Mouse (Mus musculus): Measurements from ENCODE around the gene Stx2.
"Not testable (repeated sequence)": the region's sequence is repeated elsewhere in the genome, so short reads cannot be mapped to it uniquely, and the experiment has no call there.

Gene Stx2

DNA sequence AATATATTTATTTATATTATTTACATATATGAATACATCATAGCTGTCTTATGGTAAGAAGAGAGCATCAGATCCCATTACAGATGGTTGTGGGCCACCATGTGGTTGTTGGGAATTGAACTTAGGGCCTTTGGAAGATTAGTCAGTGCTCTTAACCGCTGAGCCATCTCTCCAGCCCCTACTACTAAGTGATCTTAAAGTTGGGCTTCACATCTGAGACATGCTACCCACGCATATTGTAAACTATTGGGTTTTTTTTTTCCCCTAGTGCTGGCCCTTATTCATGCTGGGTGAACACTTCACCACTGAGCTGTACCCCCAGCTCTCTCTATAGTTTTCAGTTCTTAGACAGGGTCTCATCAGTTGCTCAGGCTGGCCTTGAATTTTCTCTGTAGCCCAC lies 2.6 kb upstream of the Stx2 start:
- CTCF ChIA-PET = no interaction called here

GRCm38 (mm10) chr5:129009577-129009976 lies 1.2 kb upstream of the Stx2 start:
- CTCF ChIA-PET = interaction anchor here (0.7 kb wide), 1 partner anchor 50 kb away, joined by 8 read pairs; no protein-coding TSS in a partner anchor

DNA sequence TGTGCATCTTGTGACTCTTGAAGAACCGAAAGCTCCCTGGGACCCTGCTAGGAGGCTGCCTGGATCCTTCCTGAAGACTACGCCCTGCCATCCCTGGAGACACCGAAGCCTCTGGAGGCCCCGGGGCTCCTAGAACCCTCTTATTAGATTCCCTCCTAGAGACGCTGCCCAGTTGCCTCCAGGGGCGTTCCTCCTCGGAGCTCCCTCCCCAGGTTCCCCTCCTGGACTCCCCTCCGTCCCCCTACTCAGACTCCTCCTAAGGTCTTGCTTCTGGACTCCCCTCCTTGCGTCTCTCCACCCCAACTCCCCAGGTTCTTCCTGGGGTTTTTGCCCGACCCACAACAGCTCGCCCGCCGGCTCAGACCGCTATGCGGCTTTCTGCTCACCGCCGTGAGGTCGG lies 366 bp downstream of the Stx2 start:
- CTCF ChIA-PET = no interaction called here

- CTCF ChIA-PET = interaction anchor here (0.5 kb wide), 1 partner anchor 778 kb away, joined by 8 read pairs; no protein-coding TSS in a partner anchor
Measured at GRCm38 (mm10) chr5:129007105-129007957, 1.0 kb downstream of the Stx2 start.

- CTCF ChIA-PET = no interaction called here
Measured at GRCm38 (mm10) chr5:129006031-129006788, 2.2 kb downstream of the Stx2 start.

GRCm38 (mm10) chr5:129005416-129005815 lies 3.0 kb downstream of the Stx2 start:
- CTCF ChIA-PET = no interaction called here

GRCm38 (mm10) chr5:129002571-129003011 lies 5.8 kb downstream of the Stx2 start:
- CTCF ChIA-PET = no interaction called here

- CTCF ChIA-PET = no interaction called here
Measured at GRCm38 (mm10) chr5:129000706-129001468, 7.5 kb downstream of the Stx2 start.

- CTCF ChIA-PET = no interaction called here
Measured at GRCm38 (mm10) chr5:128987141-128987954, 21.0 kb downstream of the Stx2 start.

DNA sequence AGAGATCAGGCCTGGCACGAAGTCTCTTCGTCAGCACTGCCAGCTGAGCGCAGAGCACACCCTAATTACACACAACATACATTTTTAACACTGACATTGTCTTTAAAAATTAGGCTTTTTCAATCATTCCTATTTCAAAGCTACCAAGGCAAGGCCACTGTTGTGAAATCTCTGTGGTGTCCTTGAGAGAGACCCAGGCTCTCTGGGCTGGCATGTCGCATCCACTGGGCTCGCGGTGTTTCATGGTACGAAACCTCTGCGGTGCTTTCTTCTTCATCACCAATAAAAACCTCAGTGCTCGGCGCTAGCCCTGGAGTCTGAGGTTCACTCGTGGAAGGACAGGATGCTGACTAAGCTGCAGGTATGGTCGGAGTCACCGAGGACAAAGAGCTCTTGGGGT lies 22.4 kb downstream of the Stx2 start:
- CTCF ChIA-PET = no interaction called here

GRCm38 (mm10) chr5:128984536-128984935 lies 23.8 kb downstream of the Stx2 start:
- CTCF ChIA-PET = no interaction called here

GRCm38 (mm10) chr5:128981607-128982006 lies 26.8 kb downstream of the Stx2 start:
- CTCF ChIA-PET = interaction anchor here (0.6 kb wide), 1 partner anchor 135 kb away, joined by 3 read pairs; no protein-coding TSS in a partner anchor

DNA sequence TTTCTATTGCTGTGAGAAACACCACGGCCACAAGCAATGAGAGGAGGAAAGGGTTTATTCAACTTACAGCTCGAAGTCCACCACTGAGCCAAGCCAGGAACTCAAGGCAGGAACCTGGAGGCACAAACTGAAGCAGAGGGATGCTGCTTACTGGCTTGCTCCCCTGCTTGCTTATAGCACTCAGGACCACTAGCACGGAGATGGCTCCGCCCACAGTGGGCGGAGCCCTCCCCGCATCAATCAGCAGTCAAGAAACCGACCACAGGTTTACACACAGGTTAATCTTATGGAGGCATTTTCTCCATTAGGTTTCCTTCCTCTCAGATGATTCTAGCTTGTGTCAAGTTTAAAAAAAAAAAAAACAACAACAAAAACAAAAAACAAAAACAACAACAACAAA lies 27.5 kb downstream of the Stx2 start:
- CTCF ChIA-PET = interaction anchor here (0.6 kb wide), 1 partner anchor 136 kb away, joined by 3 read pairs; no protein-coding TSS in a partner anchor

GRCm38 (mm10) chr5:128978957-128979356 lies 29.4 kb downstream of the Stx2 start:
- CTCF ChIA-PET = interaction anchor here (0.7 to 1.0 kb wide), 2 partner anchors 10 to 562 kb away, joined by 3 to 4 read pairs; no protein-coding TSS in a partner anchor

DNA sequence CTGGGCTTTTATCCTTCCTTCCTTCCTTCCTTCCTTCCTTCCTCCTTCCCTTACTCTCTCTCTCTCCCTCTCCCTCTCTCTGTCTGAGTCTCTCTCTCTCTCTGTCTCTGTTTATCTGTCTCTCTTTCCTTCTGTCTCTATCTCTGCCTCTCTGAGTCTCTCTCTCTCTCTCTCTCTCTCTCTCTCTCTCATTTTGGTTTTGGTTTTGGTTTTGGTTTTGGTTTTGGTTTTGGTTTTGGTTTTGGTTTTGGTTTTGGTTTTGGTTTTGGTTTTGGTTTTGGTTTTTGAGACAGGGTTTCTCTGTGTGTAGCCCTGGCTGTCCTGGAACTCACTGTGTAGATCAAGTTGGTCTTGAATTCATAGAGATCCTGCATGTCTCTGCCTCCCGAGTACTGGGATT lies 30.9 kb downstream of the Stx2 start:
- CTCF ChIA-PET = not testable (repeated sequence)

GRCm38 (mm10) chr5:128976266-128976665 lies 32.1 kb downstream of the Stx2 start:
- CTCF ChIA-PET = no interaction called here

DNA sequence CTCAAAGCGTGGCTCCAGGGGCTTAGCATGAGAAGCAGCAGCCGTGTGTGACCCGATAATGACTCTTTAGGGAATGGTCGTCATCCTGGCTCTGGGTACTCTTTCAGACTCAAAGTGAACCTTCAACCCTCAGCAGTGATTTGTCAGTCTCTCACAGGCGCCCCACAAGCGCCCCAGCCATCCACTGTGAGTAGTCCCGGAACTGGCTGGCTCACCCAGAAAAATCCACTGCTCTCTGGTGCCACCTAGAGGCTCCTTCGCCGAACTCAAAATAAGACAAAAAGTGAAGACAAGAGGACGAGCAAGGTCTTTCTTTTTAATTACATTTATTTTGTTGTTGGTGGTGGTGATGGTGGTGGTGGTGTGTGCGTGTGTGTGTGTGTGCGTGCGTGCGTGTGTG lies 37.1 kb downstream of the Stx2 start:
- CTCF ChIA-PET = no interaction called here

DNA sequence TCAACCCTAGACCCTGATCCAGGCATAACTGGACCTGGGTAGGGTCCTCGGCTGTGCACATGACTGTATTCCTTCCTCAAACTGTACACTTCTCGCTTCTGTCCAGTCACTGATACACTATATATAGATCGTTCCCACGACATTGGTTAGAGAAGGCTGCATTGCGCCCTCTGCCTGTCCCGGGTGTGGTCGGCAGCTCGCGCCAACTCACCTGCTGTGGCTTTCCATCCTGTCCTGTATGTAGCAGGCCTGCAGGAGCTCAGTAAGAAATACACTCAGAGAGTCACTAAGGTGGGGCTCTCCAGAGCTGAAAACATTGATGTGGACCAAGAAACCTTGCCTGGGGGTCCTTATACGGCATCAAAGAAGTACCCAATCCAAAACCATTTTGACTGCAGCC lies 37.5 kb downstream of the Stx2 start:
- CTCF ChIA-PET = no interaction called here

DNA sequence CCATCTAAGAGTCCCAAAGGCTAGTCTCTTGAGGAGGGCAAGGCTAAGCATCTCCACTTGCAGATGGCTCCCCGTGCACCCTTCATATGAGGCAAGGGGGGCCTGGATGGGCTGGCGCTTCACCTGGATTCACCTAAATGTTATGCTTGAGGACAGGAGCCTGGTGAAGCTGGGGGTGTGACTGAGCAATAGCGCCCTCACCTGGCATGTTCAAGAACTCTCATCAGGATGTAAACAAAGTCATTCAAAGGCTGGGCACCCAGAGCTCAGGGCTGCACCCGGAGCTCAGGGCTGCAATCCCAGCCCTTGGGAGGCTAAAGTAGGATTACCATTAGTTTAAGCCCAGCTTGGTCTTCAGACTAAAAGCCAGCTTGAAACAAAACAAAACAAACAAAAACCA lies 44.0 kb downstream of the Stx2 start:
- CTCF ChIA-PET = no interaction called here

DNA sequence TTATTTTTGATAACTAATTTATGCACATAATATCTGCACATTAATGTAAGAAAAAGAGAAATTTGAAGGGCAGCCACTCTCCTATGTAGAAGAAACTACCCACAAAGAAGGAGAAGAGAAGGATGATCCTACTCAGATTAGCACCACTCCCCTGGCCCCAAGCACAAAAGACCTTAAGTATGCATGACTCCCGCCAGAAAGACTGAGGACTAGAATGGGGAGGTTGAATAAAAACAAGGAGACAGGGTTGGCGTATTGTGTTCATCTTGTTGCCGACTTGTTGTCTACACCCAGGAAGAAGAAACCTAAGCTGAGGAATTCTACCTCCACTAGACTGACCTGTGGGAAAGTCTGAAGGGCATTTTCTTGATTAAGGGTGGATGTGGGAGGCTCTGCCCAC lies 49.5 kb downstream of the Stx2 start:
- CTCF ChIA-PET = no interaction called here

GRCm38 (mm10) chr5:128954371-128954770 lies 54.0 kb downstream of the Stx2 start:
- CTCF ChIA-PET = not testable (repeated sequence)
